Mouse (Mus musculus) stomach, embryonic 16.5 days (tissue): ENCODE measurements at regions not wholly inside any gene's neighbourhood (a gene's known extent, or its start where the extent isn't known, plus 50 kb on each side); places are given as distances from the start of the nearest gene placed in this dataset.

Experiments
- ATAC-seq: fragments of 200-750 bp; cut with Nextera tagmentation; 2 replicates; pipeline ENCODE4 v1.8.0; 2017; ENCODE audit warnings: moderate number of reproducible peaks, moderate TSS enrichment; ENCODE audit not compliant: insufficient read depth, low FRiP score
- H3K27ac ChIP-seq: fragments of 300-500 bp; sonication (generic); 2 replicates; pipeline ENCODE4 v1.5.1; 2014; ENCODE audit warnings: low read length
- H3K27me3 ChIP-seq: fragments of 300-500 bp; sonication (generic); 2 replicates; pipeline ENCODE4 v1.6.1; 2014; ENCODE audit warnings: low read length, control low read depth, mixed read lengths; ENCODE audit not compliant: control insufficient read depth, insufficient read depth
- H3K36me3 ChIP-seq: fragments of 300-500 bp; sonication (generic); 2 replicates; pipeline ENCODE4 v1.6.1; 2014; ENCODE audit warnings: low read length; ENCODE audit not compliant: control insufficient read depth, insufficient read depth
- H3K4me1 ChIP-seq: fragments of 300-500 bp; sonication (generic); 2 replicates; pipeline ENCODE4 v1.6.1; 2014; ENCODE audit warnings: low read length, control low read depth, mixed read lengths; ENCODE audit not compliant: control insufficient read depth, insufficient read depth
- H3K4me2 ChIP-seq: fragments of 300-500 bp; sonication (generic); 2 replicates; pipeline ENCODE4 v1.6.1; 2014; ENCODE audit warnings: low read depth, low read length, mixed read lengths
- H3K4me3 ChIP-seq: fragments of 300-500 bp; sonication (generic); replicated peaks from 2 replicates; pipeline ENCODE4 v1.5.1; 2014; ENCODE audit warnings: mild to moderate bottlenecking, low read length
- H3K9ac ChIP-seq: fragments of 300-500 bp; sonication (generic); 2 replicates; pipeline ENCODE4 v1.6.1; 2014; ENCODE audit warnings: low read length
- H3K9me3 ChIP-seq: fragments of 300-500 bp; sonication (generic); replicated peaks from 2 replicates; pipeline ENCODE4 v1.6.1; 2016; ENCODE audit warnings: low read length, control low read depth; ENCODE audit not compliant: control insufficient read depth
- WGBS: fragments of 180-500 bp; shearing (Covaris S2); extraction: QIAGEN DNeasy Blood & Tissue Kit; methylation state at CpG from one replicate; pipeline ENCODE4 v1.1.7; 2014; 5-methylcytosine and 5-hydroxymethylcytosine counted together

DNA sequence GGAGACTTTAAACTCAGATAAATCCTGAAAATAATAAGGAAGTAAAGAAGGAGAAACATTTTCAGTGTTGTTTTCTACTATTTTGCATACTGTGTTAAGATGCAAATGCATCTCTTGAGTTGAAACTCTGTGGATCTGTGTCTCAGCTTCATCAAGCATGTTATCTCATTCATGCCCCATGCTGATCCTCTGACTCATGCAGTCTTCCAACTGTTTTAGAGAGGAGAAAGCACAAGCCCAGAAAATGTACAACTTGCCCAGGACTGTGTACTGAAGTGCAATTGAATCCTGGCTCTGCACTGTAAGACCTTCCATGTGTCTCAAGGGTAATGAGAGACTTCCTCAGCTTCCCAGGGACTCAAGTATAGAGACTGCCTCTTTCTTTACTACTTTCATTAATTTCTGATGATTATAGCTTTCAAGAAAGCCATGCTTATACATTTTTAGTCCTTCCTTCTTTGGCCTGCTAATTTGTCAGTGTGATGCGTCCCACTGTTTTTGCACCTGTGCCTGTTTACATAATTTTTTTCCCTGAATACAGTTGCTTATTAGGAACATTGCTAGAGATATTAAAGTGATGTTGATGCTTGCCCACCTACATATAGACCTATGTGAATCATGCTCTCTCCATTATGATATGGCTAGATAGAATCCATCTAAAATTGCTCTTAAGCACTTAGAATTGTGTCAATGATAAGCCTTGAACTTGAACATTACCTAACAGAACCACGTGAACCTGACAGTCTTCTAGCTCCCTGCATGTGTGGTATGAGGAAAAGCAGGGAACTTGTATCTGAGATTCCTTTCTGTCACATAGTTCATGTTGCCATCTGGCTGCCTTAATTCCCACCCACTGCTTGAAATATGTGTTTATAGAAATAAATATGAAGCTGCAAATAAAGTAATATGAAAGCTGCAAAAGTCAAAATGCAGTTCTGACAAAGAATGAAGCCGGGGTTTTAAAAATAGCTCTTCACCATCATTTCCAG lies 242.0 kb downstream of the Pdha2 start:
- H3K4me3 ChIP-seq = no peak overlapping the region
- no peaks in the 10 kb centered on the region for H3K36me3 ChIP-seq
- 75% methylated on average over 3 of the region's 3 CpGs for WGBS
- no peaks in the 10 kb centered on the region for H3K27me3 ChIP-seq
- H3K9ac ChIP-seq = no peak overlapping the region
- no peak for ATAC-seq
- H3K4me1 ChIP-seq = no peaks in the 10 kb centered on the region
- no peaks in the 10 kb centered on the region for H3K9me3 ChIP-seq
- H3K27ac ChIP-seq = no peak overlapping the region
- H3K4me2 ChIP-seq = no peak overlapping the region

DNA sequence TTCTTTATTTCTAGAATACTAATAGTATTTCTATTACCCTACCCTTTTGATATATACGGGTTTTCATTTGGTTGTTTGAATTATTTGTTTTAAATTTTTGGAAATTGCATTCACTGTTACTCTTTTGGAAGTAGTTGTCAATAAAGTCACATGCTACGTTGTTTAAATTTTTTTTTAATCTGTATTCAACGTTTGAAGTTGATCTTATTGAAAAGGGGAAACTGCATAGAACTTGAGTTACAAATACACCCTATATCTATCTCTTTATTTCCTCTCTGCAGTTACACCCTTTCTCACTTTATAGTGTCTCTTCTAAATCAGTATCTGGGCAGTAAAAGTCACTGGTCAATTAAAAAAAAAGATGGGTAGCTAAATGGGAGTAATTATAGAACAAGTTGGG lies 243.6 kb downstream of the Pdha2 start:
- Histone ChIP-seq H3K9me3 (no peaks in the 10 kb centered on the region), H3K36me3 (no peaks in the 10 kb centered on the region), H3K4me1 (no peaks in the 10 kb centered on the region), H3K27ac (no peak overlapping the region), H3K9ac (no peak overlapping the region), H3K27me3 (no peaks in the 10 kb centered on the region), H3K4me2 (no peak overlapping the region), H3K4me3 (no peak overlapping the region)
- 69% methylated on average over 3 of the region's 3 CpGs for WGBS
- no peak for ATAC-seq

DNA sequence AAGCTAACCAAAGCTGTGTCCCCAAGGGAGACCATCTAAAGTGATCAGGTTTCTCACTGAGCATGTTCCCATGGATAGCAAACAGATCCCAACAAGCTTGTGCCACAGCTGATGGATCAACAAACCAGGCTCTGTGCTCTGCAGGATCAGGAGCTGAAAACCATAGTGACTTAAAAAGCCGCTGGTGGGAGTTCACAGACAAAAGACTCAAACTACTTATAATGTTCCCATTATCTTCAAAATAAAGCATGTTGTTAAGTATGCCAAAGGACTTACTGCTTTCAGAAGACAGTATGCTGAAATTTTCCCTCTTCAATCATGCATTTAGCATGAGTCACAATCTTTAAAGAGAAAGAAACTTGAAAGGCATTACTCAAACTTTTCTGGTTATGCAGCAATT lies 254.5 kb downstream of the Pdha2 start:
- Histone ChIP-seq H3K27me3 (no peaks in the 10 kb centered on the region), H3K4me1 (no peaks in the 10 kb centered on the region), H3K4me2 (no peak overlapping the region), H3K27ac (no peak overlapping the region), H3K9ac (no peak overlapping the region), H3K4me3 (no peak overlapping the region), H3K36me3 (no peaks in the 10 kb centered on the region), H3K9me3 (no peaks in the 10 kb centered on the region)
- no peak for ATAC-seq
- 71% methylated on average over 1 of the region's 1 CpGs for WGBS

DNA sequence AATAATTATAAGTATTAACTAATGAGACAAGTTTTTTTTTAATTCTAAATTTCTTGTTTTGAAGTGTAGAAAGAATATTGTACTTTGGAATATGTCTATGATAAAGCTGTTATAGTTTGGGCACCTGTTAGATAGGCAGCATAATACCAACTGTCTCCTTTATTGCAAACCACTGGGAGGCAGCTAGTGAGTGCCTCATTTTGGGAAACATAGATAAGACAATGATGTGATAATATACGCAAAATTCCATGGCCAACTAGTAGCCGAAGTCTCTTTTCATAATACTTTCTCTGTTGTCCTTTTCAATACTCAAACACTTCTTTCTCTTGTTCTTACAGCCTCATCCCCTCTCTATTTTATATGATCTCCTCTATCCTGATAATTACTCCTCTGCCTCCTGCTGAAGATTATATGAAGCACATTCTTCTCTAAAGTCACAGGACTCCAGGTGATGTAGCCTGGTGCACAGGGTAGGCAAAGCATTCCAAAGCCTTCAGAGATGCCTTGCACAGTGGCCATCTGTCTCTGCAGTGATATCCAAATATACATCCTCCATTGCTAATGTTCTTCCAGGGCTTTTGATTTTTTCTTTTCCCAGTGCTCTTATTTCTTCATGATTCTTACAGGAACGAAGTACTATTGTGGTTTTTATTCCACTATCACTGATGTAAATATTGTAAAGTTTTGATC lies 259.9 kb downstream of the Pdha2 start:
- no peak overlapping the region for H3K4me3 ChIP-seq

DNA sequence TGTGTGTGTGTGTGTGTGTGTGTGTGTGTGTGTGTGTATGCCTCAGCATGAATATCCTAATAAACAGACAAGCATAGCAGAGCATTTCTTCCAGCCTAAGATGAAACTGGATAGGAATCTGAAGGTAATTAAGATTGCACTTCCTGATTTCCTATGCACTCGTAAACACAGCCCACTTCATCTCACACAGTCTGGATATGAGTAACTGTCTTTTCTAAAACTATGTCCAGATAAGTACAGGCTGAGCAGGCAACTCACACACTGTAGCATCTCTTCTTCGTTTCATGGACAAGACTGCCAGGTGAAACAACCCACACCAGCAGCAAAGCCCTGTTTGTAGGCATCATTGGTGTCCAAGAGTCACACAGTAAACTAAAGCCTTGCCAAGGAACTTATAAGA lies 261.1 kb downstream of the Pdha2 start:
- H3K36me3 ChIP-seq = no peaks in the 10 kb centered on the region
- 77% methylated on average over 2 of the region's 2 CpGs for WGBS
- H3K4me2 ChIP-seq = no peak overlapping the region
- no peaks in the 10 kb centered on the region for H3K27me3 ChIP-seq
- H3K9ac ChIP-seq = no peak overlapping the region
- no peaks in the 10 kb centered on the region for H3K9me3 ChIP-seq
- no peak overlapping the region for H3K27ac ChIP-seq
- H3K4me3 ChIP-seq = no peak overlapping the region
- H3K4me1 ChIP-seq = no peaks in the 10 kb centered on the region
- no peak for ATAC-seq

More for the DNA sequence above, 259.9 kb downstream of the Pdha2 start:
- Histone ChIP-seq H3K27me3 (no peaks in the 10 kb centered on the region), H3K9me3 (no peaks in the 10 kb centered on the region), H3K27ac (no peak overlapping the region), H3K36me3 (no peaks in the 10 kb centered on the region), H3K4me2 (no peak overlapping the region), H3K9ac (no peak overlapping the region), H3K4me1 (no peaks in the 10 kb centered on the region)
- no peak for ATAC-seq
- 84% methylated on average over 3 of the region's 3 CpGs for WGBS

DNA sequence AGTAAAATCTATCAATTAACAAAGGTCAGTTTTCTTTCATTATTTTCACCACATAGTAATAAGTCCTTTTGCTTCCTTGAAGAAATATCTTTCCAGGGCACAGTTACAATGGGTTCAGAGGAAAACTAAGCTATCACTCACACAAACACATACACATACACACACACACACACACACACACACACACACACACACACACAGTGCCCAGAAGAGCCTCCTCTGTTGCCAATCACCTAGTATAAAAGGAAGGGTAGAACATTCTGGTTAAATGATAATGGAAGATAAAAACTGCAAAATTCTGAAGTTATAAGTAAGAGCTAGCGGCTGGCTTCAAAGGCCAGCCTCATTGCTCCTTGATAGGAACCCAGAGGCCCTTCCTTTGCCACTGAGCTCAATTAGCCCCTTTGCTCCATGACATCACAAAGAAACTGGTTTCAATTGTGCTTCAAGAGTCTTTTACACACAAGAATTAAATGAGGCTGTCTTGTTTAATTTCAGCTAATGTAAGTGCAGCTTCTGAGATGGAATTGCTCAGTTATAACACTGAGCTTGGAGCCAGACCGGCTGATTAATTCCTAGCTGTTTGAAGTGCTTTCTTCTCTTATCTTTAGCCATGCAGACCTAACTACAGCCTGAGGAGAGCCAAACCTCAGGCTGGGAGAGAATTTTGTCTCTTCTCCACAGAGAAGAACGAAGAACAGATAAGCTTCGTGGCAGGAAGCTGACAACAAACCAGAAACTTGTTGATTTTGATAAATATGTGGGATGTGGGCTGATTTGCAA lies 262.1 kb downstream of the Pdha2 start:
- 38% methylated on average over 4 of the region's 4 CpGs for WGBS
- no peak overlapping the region for H3K9ac ChIP-seq
- no peaks in the 10 kb centered on the region for H3K27me3 ChIP-seq
- H3K9me3 ChIP-seq = no peaks in the 10 kb centered on the region
- H3K4me1 ChIP-seq = no peaks in the 10 kb centered on the region
- H3K27ac ChIP-seq = no peak overlapping the region
- ATAC-seq = no peak
- H3K36me3 ChIP-seq = no peaks in the 10 kb centered on the region
- H3K4me2 ChIP-seq = no peak overlapping the region
- no peak overlapping the region for H3K4me3 ChIP-seq

DNA sequence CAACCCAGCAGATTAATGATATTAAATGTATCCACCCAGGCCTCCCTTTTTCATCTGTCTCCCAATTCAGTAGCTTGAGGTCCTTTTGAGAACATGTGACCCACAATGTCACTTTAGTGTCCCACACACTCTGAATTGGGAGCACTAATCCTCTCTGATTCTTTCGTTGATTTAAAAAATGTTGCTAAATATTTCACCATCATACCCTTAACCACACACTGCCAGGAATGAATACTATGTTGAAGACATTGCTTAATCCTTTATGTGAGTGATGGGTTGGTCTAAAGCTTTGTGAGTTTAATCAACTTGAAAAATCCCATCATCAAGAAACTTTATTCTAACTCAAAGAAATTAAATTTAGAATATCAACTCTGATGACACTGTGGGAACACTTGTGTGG lies 269.7 kb downstream of the Pdha2 start:
- Histone ChIP-seq H3K36me3 (no peaks in the 10 kb centered on the region), H3K27ac (no peak overlapping the region), H3K4me1 (no peaks in the 10 kb centered on the region), H3K27me3 (no peaks in the 10 kb centered on the region), H3K4me2 (no peak overlapping the region), H3K9me3 (no peaks in the 10 kb centered on the region), H3K9ac (no peak overlapping the region), H3K4me3 (no peak overlapping the region)
- no peak for ATAC-seq
- 73% methylated on average over 1 of the region's 1 CpGs for WGBS

DNA sequence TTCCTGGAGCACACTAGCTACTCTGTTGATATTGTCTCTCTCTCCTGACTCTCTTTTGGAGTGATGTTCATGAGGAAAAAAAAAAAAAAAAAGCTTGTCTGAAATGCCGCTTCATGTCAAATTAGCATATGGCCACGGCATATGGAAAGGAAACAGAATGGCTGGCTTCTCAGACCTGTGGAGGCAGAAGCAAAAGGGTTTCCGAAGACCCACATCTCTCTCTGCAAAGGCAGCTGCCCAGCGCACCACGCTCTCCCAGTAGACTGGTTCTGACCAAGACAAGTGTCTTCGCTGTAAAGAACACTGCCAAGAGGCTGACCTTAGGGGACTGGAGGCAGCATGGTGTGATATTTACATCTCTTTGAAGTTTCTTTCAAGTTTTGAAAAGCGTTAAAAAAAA lies 270.3 kb downstream of the Pdha2 start:
- no peaks in the 10 kb centered on the region for H3K4me1 ChIP-seq
- WGBS = 75% methylated on average over 7 of the region's 7 CpGs
- no peaks in the 10 kb centered on the region for H3K9me3 ChIP-seq
- no peak overlapping the region for H3K4me2 ChIP-seq
- H3K27me3 ChIP-seq = no peaks in the 10 kb centered on the region
- H3K27ac ChIP-seq = no peak overlapping the region
- ATAC-seq = no peak
- no peaks in the 10 kb centered on the region for H3K36me3 ChIP-seq
- no peak overlapping the region for H3K9ac ChIP-seq
- H3K4me3 ChIP-seq = no peak overlapping the region

DNA sequence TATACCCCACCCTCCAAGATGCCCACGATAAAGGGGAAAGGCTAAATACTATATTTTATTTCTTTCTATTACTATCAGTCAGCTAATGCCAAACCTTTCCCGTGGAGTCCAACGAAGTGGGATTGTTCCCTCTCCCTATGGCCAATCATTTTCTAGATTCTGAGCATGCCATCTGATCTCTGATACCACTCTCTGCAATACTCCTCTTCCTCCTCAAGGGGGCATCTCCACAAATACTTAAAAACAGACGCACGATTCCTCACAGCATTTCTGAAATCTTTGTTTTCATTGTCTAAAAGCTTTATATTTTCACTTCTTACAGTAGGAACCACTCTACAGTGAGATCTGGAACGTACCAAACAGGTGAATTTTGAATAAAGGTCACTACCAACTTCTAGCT lies 270.8 kb downstream of the Pdha2 start:
- Histone ChIP-seq H3K27ac (no peak overlapping the region), H3K4me1 (no peaks in the 10 kb centered on the region), H3K4me3 (no peak overlapping the region), H3K27me3 (no peaks in the 10 kb centered on the region), H3K9me3 (no peaks in the 10 kb centered on the region), H3K36me3 (no peaks in the 10 kb centered on the region), H3K4me2 (no peak overlapping the region), H3K9ac (no peak overlapping the region)
- ATAC-seq = no peak
- WGBS = 88% methylated on average over 6 of the region's 6 CpGs
